Mouse (Mus musculus) neural tube, postnatal 0 days (tissue): ENCODE results near the gene Cst7. TPM values are rescaled to one million over a fixed set of nuclear protein-coding genes. Genes with fewer than 3 reads are reported as not detected.

ENCODE experiments used
- polyA plus RNA-seq: library from polyadenylated mRNA; unstranded; fragments of >200 nt; fragmentation: Nextera tagmentation; extraction: Ambion mirVana; gene quantifications from 2 replicates; pipeline ENCODE4 v1.2.1, GENCODE M21; 2015

Gene Cst7
- 0.31 and 0.56 TPM in 2 replicates for polyA plus RNA-seq

GRCm38 (mm10) chr2:150569847-150570590, at the start of gene Cst7:
Gene Cst7, plus strand, starts transcription at chr2:150570415.

DNA sequence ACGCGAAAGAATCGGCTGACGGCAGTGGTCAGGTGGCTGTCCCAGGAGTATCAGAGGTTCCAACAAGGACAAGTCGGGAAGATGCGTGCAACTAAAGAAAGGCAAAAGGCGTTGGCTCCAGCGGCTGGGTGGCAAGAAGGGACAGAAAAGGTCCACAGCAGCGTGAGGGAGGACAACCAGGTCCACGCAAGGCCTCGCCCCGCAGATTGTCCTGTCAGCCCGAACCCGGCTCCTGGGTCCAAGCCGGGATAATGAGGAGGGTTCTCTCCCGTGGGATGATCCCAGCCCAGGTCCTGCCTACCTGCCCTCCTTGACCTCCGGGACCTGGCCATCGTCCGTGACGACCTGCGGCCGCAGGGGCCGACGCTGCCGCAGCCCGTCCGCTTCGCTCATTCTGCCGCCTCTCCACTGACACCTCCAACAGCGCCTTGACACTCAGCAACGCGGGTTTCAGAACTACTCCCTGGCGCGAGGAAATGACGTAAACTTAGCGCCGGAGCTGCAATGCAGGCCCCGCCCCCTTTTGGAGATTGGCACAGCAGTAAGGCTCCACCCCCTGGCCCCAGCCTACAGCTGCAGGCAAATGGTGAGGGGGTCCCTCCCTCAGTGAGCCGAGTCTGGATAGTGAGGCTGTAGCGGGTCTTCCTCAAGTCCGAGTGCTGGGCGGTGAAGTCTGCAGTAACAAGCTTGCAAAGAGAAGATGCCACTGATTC, 38.0 kb downstream of the Cst7 start, which contains the start of gene Apmap:
Gene Apmap, minus strand, starts transcription at position 481 of the 713 bp plus-strand sequence.

Other genes starting within 250 kb of the Cst7 start
- gene Gm10130, start 246.7 kb upstream of the Cst7 start, polyA plus RNA-seq: 1.6 and 2.4 TPM in 2 replicates
- gene 3300002I08Rik, start 207.7 kb upstream of the Cst7 start, polyA plus RNA-seq: 14.1 and 14.3 TPM in 2 replicates
- 6.0 and 6.3 TPM in 2 replicates for gene Zfp442, start 118.9 kb upstream of the Cst7 start, polyA plus RNA-seq
- 0.08 and 0.12 TPM in 2 replicates for gene Zfp345, start 85.3 kb upstream of the Cst7 start, polyA plus RNA-seq
- gene Apmap, start 38.2 kb downstream of the Cst7 start, polyA plus RNA-seq: 47.2 and 49.7 TPM in 2 replicates
- gene Acss1, start 98.1 kb downstream of the Cst7 start, polyA plus RNA-seq: 14.0 and 14.2 TPM in 2 replicates
- 0.14 and 0.19 TPM in 2 replicates for gene Vsx1, start 118.9 kb downstream of the Cst7 start, polyA plus RNA-seq
- 75.2 and 82.5 TPM in 2 replicates for gene Entpd6, start 178.6 kb downstream of the Cst7 start, polyA plus RNA-seq
- gene Pygb, start 216.3 kb downstream of the Cst7 start, polyA plus RNA-seq: 196 and 209 TPM in 2 replicates